Mouse (Mus musculus) ES-E14 (cell line): ENCODE results near the gene Kat2a. TPM values are rescaled to one million over a fixed set of nuclear protein-coding genes. Genes with fewer than 3 reads are reported as not detected.

Source experiments
- DNase-seq: peaks from one replicate; pipeline ENCODE4 v3.0.0-alpha.2; 2013; ENCODE audit warnings: low read depth, low spot score
- H3K27ac ChIP-seq: 2 replicates; pipeline ENCODE4 v1.5.1; 2012; ENCODE audit warnings: low read depth, mild to moderate bottlenecking, low read length, moderate library complexity, mixed read lengths; ENCODE audit not compliant: poor library complexity, insufficient read depth, severe bottlenecking
- H3K36me3 ChIP-seq: 2 replicates; pipeline ENCODE4 v1.6.1; 2012; ENCODE audit warnings: mild to moderate bottlenecking, low read length, moderate library complexity, mixed read lengths; ENCODE audit not compliant: control insufficient read depth, poor library complexity, insufficient read depth, severe bottlenecking
- H3K4me1 ChIP-seq, 2 experiments: fragments of 150-350 bp in 1 of 2; sonication (generic) in 1 of 2; 2 replicates each; pipeline ENCODE4 v1.6.1; 2012; ENCODE audit warnings: low read length in 2 of 2, mild to moderate bottlenecking in 1 of 2, mixed read lengths in 1 of 2; ENCODE audit not compliant: control insufficient read depth in 2 of 2, insufficient read depth in 2 of 2, poor library complexity in 1 of 2
- H3K4me3 ChIP-seq, 2 experiments: fragments of 150-350 bp in 1 of 2; sonication (generic) in 1 of 2; 2 replicates each; pipeline ENCODE4 v1.5.1; 2012; ENCODE audit warnings: low read length in 2 of 2, low read depth in 1 of 2, mild to moderate bottlenecking in 1 of 2, mixed read lengths in 1 of 2; ENCODE audit not compliant: insufficient read depth in 1 of 2, poor library complexity in 1 of 2, severe bottlenecking in 1 of 2
- H3K9ac ChIP-seq: 2 replicates; pipeline ENCODE4 v1.6.1; 2012; ENCODE audit warnings: low read depth, mild to moderate bottlenecking, low read length, mixed read lengths; ENCODE audit not compliant: poor library complexity, insufficient read depth, severe bottlenecking
- H3K9me3 ChIP-seq: fragments of 150-350 bp; sonication (generic); 2 replicates; pipeline ENCODE4 v1.6.1; 2012; ENCODE audit warnings: low read depth, mild to moderate bottlenecking, low read length; ENCODE audit not compliant: control insufficient read depth, insufficient read depth
- CHD2 ChIP-seq: IDR thresholded peaks from 2 replicates; pipeline ENCODE4 v1.6.1; 2014; ENCODE audit warnings: mild to moderate bottlenecking, low read depth, low read length, inconsistent platforms
- HCFC1 ChIP-seq: IDR thresholded peaks from 2 replicates; pipeline ENCODE4 v1.6.1; 2012; ENCODE audit warnings: low read length, inconsistent platforms, borderline replicate concordance; ENCODE audit not compliant: insufficient read depth
- MAFK ChIP-seq: IDR thresholded peaks from 2 replicates; pipeline ENCODE4 v1.6.1; 2014; ENCODE audit warnings: mild to moderate bottlenecking, low read depth, low read length, inconsistent platforms; ENCODE audit not compliant: insufficient read depth
- ZC3H11A ChIP-seq: IDR thresholded peaks from 2 replicates; pipeline ENCODE4 v1.6.1; 2012; ENCODE audit warnings: low read depth, mild to moderate bottlenecking, inconsistent platforms, low read length, borderline replicate concordance
- ZNF384 ChIP-seq: IDR thresholded peaks from 2 replicates; pipeline ENCODE4 v1.6.1; 2012; ENCODE audit warnings: low read depth, low read length, inconsistent platforms
- in situ Hi-C, 2 experiments: fragments of 600-800 bp; cut with MboI; formaldehyde crosslinking; loops; one replicate each; pipeline ENCODE4 v1.15.1; 2025; ENCODE audit warnings: low sequenced_read_pairs in 2 of 2, inconsistent platforms in 1 of 2; ENCODE audit not compliant: unreplicated experiment in 2 of 2
- total RNA-seq: library from RNA; depleted of rRNA; stranded (reverse); fragments of 300-350 nt; gene quantifications from 2 replicates; pipeline ENCODE4 v1.2.3, GENCODE M21; 2012; rRNA removed

The Kat2a gene
- total RNA-seq: 40.8 and 44.4 TPM in 2 replicates

DNA sequence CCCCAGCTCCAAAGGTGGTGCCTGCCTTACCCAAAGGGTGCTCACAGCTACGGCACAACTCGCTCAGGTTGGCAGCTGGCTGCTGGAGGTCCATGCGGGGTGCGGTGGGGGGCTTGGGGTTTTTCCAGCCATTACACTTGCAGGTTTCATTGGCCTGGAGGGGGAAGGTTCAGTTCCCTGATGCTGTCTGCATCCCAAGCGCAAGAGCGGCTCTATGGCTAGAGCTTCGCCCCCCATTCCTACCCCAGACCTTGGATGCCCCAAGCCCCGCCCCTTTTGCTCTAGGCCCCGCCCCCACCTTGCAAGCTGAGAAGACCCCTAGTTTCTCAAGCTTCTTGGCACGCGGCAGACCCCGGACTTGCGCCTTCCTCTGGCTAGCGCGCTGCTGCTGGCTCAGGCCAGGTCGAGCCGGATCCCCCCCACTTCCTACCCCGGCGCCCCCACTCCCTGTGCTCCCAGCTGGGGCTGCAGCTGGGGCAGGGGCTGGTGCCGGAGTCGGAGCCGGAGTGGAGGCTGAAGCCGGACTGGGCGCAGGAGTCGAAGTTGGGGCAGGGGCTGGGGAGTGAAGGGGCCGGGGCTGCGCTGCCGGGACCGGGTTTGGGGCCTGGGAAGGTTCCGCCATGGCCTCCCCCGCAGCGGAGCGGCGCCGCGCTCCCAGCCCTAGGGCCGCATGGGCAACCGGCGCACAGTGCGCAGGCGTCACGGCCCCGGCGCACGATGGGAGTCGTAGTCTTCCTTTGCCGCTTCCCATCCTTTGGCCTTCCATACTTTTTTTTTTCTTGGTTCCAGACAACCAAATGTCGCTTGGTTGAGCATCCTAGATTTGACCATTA is at the start of gene Kat2a:
Gene Kat2a (minus strand): TSS at position 683 of the 833 bp plus-strand sequence.
- Histone ChIP-seq H3K27ac (peak within 1 kb of the TSS; percentile 84), H3K36me3 (peaks cover 46% of the 10 kb centered on the region), H3K9me3 (no peaks in the 10 kb centered on the region), H3K9ac (peak within 1 kb of the TSS; percentile 90), H3K4me3 (peak within 1 kb of the TSS; percentile 85 to 94), H3K4me1 (peaks cover 2 to 12% of the 10 kb centered on the region in 2 experiments; a peak in 3 of 4 replicates)
- in situ Hi-C loops: no loop called here
- DNase-seq: peak; percentile 71
- TF ChIP-seq ZNF384: peak; percentile 85
- TF ChIP-seq HCFC1: peak; percentile 96
- no peak for TF ChIP-seq CHD2

DNA sequence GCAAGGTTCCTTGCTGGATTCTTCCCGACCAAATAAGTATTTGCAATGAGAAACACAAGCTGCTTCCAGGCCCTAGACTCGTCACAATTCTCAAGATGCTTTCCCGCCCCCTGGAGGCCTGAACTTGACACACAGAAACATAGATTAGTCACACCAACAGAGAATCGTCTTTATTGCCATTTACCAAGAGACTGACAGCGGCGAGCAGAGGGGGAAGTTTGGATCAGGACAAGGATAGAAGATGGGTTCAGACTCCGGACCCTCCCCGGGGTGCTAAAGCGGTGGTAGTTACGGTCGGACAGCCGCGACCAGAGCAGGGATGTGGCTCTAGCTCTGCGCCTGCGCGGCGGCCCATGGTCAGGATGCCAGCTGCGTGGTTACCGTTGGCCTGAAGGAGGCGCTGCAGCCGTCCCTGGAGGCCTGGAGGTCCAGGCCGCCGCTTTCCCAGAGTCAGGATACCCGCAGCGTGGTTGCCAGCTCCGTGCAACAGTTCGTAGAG is 49.3 kb upstream of the Kat2a start:
- Histone ChIP-seq H3K9ac (peak overlapping the region; percentile 57), H3K36me3 (no peaks in the 10 kb centered on the region), H3K4me1 (peaks cover 0 to 3% of the 10 kb centered on the region in 2 experiments; a peak in 2 of 4 replicates), H3K4me3 (peak overlapping the region; percentile 60 to 66), H3K27ac (no peak overlapping the region), H3K9me3 (no peaks in the 10 kb centered on the region)
- no peak for TF ChIP-seq ZC3H11A
- TF ChIP-seq MAFK: no peak
- TF ChIP-seq CHD2: no peak
- no peak for TF ChIP-seq ZNF384
- TF ChIP-seq HCFC1: no peak
- in situ Hi-C loops: no loop called here
- peak; percentile 87 for DNase-seq

GRCm38 (mm10) chr11:100759611-100760233 is 47.5 kb upstream of the Kat2a start, which contains the start of gene Kcnh4:
TSS of gene Kcnh4 (minus strand) at chr11:100759942.
- H3K4me3 ChIP-seq: peak within 1 kb of the TSS; percentile 57 to 61
- peak within 1 kb of the TSS; percentile 19; the same call in 1 of the 2 replicates for H3K9ac ChIP-seq
- H3K9me3 ChIP-seq: no peaks in the 10 kb centered on the region
- TF ChIP-seq ZC3H11A (no peak), HCFC1 (no peak), ZNF384 (no peak), CHD2 (no peak), MAFK (no peak)
- peaks cover 0 to 3% of the 10 kb centered on the region in 2 experiments; a peak in 2 of 4 replicates for H3K4me1 ChIP-seq
- in situ Hi-C loops: no loop called here
- H3K27ac ChIP-seq: no peak within 1 kb of the TSS
- DNase-seq: no peak
- no peaks in the 10 kb centered on the region for H3K36me3 ChIP-seq

GRCm38 (mm10) chr11:100758707-100759610 is 46.7 kb upstream of the Kat2a start:
- peak; percentile 77 for DNase-seq
- TF ChIP-seq ZC3H11A: no peak
- no peak for TF ChIP-seq ZNF384
- no peak for TF ChIP-seq CHD2
- TF ChIP-seq MAFK: no peak
- TF ChIP-seq HCFC1: no peak
- Histone ChIP-seq H3K9me3 (no peaks in the 10 kb centered on the region), H3K4me3 (peak overlapping the region; percentile 57 to 61), H3K9ac (peak overlapping the region; percentile 19; the same call in 1 of the 2 replicates), H3K27ac (no peak overlapping the region), H3K4me1 (peaks cover 0 to 3% of the 10 kb centered on the region in 2 experiments; a peak in 2 of 4 replicates), H3K36me3 (no peaks in the 10 kb centered on the region)
- in situ Hi-C loops: no loop called here
